Mouse (Mus musculus): ENCODE data around the gene Myh3. TPM values are rescaled to one million over a fixed set of nuclear protein-coding genes. Genes with fewer than 3 reads are reported as not detected.
A peak's percentile ranks its signal among the peaks of the same experiment; 100 is the strongest.

Gene Myh3
- polyA plus RNA-seq, 1 experiment from 2014 or later = 0.12 TPM

GRCm38 (mm10) chr11:67044959-67045358 lies 33.1 kb upstream of the Myh3 start:
- Histone ChIP-seq H3K36me3 (ENCODE audit: control insufficient read depth, insufficient read depth, low read length) (peaks cover 26% of the 10 kb centered on the region), H3K27me3 (ENCODE audit: control insufficient read depth, insufficient read depth, low read length) (no peaks in the 10 kb centered on the region), H3K9me3 (ENCODE audit: control insufficient read depth, low read length) (no peaks in the 10 kb centered on the region), H3K27ac (replicated peaks; ENCODE audit: low read depth, low read length) (no peak overlapping the region), H3K4me2 (ENCODE audit: low read length) (no peak overlapping the region), H3K9ac (replicated peaks; ENCODE audit: low read length) (no peak overlapping the region), H3K4me1 (ENCODE audit: control insufficient read depth, insufficient read depth, low read length) (no peaks in the 10 kb centered on the region), H3K4me3 (replicated peaks; ENCODE audit: low read depth, low read length) (no peak overlapping the region)
- DNase-seq (no peak), ATAC-seq (ENCODE audit: low FRiP score, low TSS enrichment) (no peak)
- WGBS = 92% methylated on average over 6 of the region's 6 CpGs

- WGBS = 96% methylated on average over 5 of the region's 5 CpGs
- Histone ChIP-seq H3K9me3 (ENCODE audit: control insufficient read depth, low read length) (no peaks in the 10 kb centered on the region), H3K4me1 (ENCODE audit: control insufficient read depth, insufficient read depth, low read length) (peaks cover 5% of the 10 kb centered on the region; the same call in 1 of the 2 replicates), H3K4me2 (ENCODE audit: low read length) (no peak overlapping the region), H3K4me3 (replicated peaks; ENCODE audit: low read depth, low read length) (no peak overlapping the region), H3K27me3 (ENCODE audit: control insufficient read depth, insufficient read depth, low read length) (no peaks in the 10 kb centered on the region), H3K36me3 (ENCODE audit: control insufficient read depth, insufficient read depth, low read length) (0 out of 2 replicates have a peak, but pooled peaks cover 5% of the 10 kb centered on the region), H3K9ac (replicated peaks; ENCODE audit: low read length) (no peak overlapping the region; the same call in 1 of the 2 replicates), H3K27ac (replicated peaks; ENCODE audit: low read depth, low read length) (no peak overlapping the region)
- ATAC-seq (ENCODE audit: low FRiP score, low TSS enrichment) (no peak), DNase-seq (no peak)
Observed at GRCm38 (mm10) chr11:67047199-67047598, 30.9 kb upstream of the Myh3 start.

GRCm38 (mm10) chr11:67048496-67048895 lies 29.6 kb upstream of the Myh3 start:
- Histone ChIP-seq H3K9ac (replicated peaks; ENCODE audit: low read length) (no peak overlapping the region), H3K4me3 (replicated peaks; ENCODE audit: low read depth, low read length) (no peak overlapping the region), H3K9me3 (ENCODE audit: control insufficient read depth, low read length) (no peaks in the 10 kb centered on the region), H3K36me3 (ENCODE audit: control insufficient read depth, insufficient read depth, low read length) (0 out of 2 replicates have a peak, but pooled peaks cover 3% of the 10 kb centered on the region), H3K4me1 (ENCODE audit: control insufficient read depth, insufficient read depth, low read length) (peaks cover 10% of the 10 kb centered on the region), H3K4me2 (ENCODE audit: low read length) (no peak overlapping the region), H3K27me3 (ENCODE audit: control insufficient read depth, insufficient read depth, low read length) (no peaks in the 10 kb centered on the region), H3K27ac (replicated peaks; ENCODE audit: low read depth, low read length) (no peak overlapping the region)
- ATAC-seq (ENCODE audit: low FRiP score, low TSS enrichment) (no peak), DNase-seq (no peak)
- 89% methylated on average over 8 of the region's 8 CpGs for WGBS

GRCm38 (mm10) chr11:67049256-67049655 lies 28.8 kb upstream of the Myh3 start:
- H3K4me1 ChIP-seq (ENCODE audit: control insufficient read depth, insufficient read depth, low read length) = peaks cover 16% of the 10 kb centered on the region
- H3K36me3 ChIP-seq (ENCODE audit: control insufficient read depth, insufficient read depth, low read length) = 0 out of 2 replicates have a peak, but pooled peaks cover 3% of the 10 kb centered on the region
- DNase-seq = no peak
- no peaks in the 10 kb centered on the region for H3K27me3 ChIP-seq (ENCODE audit: control insufficient read depth, insufficient read depth, low read length)
- ATAC-seq (ENCODE audit: low FRiP score, low TSS enrichment) = no peak
- H3K9ac ChIP-seq (replicated peaks; ENCODE audit: low read length) = no peak overlapping the region
- H3K4me2 ChIP-seq (ENCODE audit: low read length) = no peak overlapping the region
- no peak overlapping the region for H3K27ac ChIP-seq (replicated peaks; ENCODE audit: low read depth, low read length)
- no peak overlapping the region for H3K4me3 ChIP-seq (replicated peaks; ENCODE audit: low read depth, low read length)
- 86% methylated on average over 3 of the region's 3 CpGs for WGBS
- H3K9me3 ChIP-seq (ENCODE audit: control insufficient read depth, low read length) = no peaks in the 10 kb centered on the region

GRCm38 (mm10) chr11:67051676-67052320 lies 26.3 kb upstream of the Myh3 start:
- peaks cover 16% of the 10 kb centered on the region for H3K4me1 ChIP-seq (ENCODE audit: control insufficient read depth, insufficient read depth, low read length)
- H3K27ac ChIP-seq (replicated peaks; ENCODE audit: low read depth, low read length) = peak overlapping the region; percentile 76
- no peaks in the 10 kb centered on the region for H3K27me3 ChIP-seq (ENCODE audit: control insufficient read depth, insufficient read depth, low read length)
- peak overlapping the region; percentile 94 for H3K4me3 ChIP-seq (replicated peaks; ENCODE audit: low read depth, low read length)
- H3K4me2 ChIP-seq (ENCODE audit: low read length) = peak overlapping the region; percentile 78
- DNase-seq (no peak), ATAC-seq (ENCODE audit: low FRiP score, low TSS enrichment) (peak; percentile 31; the same call in 1 of the 2 replicates)
- no peaks in the 10 kb centered on the region for H3K9me3 ChIP-seq (ENCODE audit: control insufficient read depth, low read length)
- H3K36me3 ChIP-seq (ENCODE audit: control insufficient read depth, insufficient read depth, low read length) = peaks cover 19% of the 10 kb centered on the region
- 10% methylated on average over 16 of the region's 16 CpGs for whole genome bisulfite sequencing
- peak overlapping the region; percentile 69 for H3K9ac ChIP-seq (replicated peaks; ENCODE audit: low read length)

- Histone ChIP-seq H3K9ac (replicated peaks; ENCODE audit: low read length) (peak within 1 kb of the TSS; percentile 69), H3K9me3 (ENCODE audit: control insufficient read depth, low read length) (no peaks in the 10 kb centered on the region), H3K4me1 (ENCODE audit: control insufficient read depth, insufficient read depth, low read length) (peaks cover 16% of the 10 kb centered on the region), H3K27ac (replicated peaks; ENCODE audit: low read depth, low read length) (peak within 1 kb of the TSS; percentile 76), H3K4me3 (replicated peaks; ENCODE audit: low read depth, low read length) (peak within 1 kb of the TSS; percentile 94), H3K36me3 (ENCODE audit: control insufficient read depth, insufficient read depth, low read length) (peaks cover 25% of the 10 kb centered on the region), H3K27me3 (ENCODE audit: control insufficient read depth, insufficient read depth, low read length) (no peaks in the 10 kb centered on the region), H3K4me2 (ENCODE audit: low read length) (peak within 1 kb of the TSS; percentile 78)
- WGBS = under 1% methylated on average over 50 of the region's 50 CpGs
- ATAC-seq (ENCODE audit: low FRiP score, low TSS enrichment) (peak; percentile 88), DNase-seq (peak; percentile 93)
Observed at GRCm38 (mm10) chr11:67052321-67052952, 25.7 kb upstream of the Myh3 start, which contains the start of the genes Adprm and Sco1. TSS of gene Adprm (minus strand) at chr11:67052594. TSS of gene Sco1 (plus strand) at chr11:67052670.

GRCm38 (mm10) chr11:67054754-67055365 lies 23.2 kb upstream of the Myh3 start:
- Histone ChIP-seq H3K9ac (replicated peaks; ENCODE audit: low read length) (no peak overlapping the region), H3K9me3 (ENCODE audit: control insufficient read depth, low read length) (no peaks in the 10 kb centered on the region), H3K27ac (replicated peaks; ENCODE audit: low read depth, low read length) (no peak overlapping the region), H3K4me2 (ENCODE audit: low read length) (no peak overlapping the region), H3K27me3 (ENCODE audit: control insufficient read depth, insufficient read depth, low read length) (no peaks in the 10 kb centered on the region), H3K4me1 (ENCODE audit: control insufficient read depth, insufficient read depth, low read length) (peaks cover 16% of the 10 kb centered on the region), H3K36me3 (ENCODE audit: control insufficient read depth, insufficient read depth, low read length) (peaks cover 49% of the 10 kb centered on the region), H3K4me3 (replicated peaks; ENCODE audit: low read depth, low read length) (no peak overlapping the region)
- DNase-seq = no peak
- ATAC-seq (ENCODE audit: low FRiP score, low TSS enrichment) = no peak
- WGBS = 92% methylated on average over 8 of the region's 8 CpGs

- H3K4me1 ChIP-seq (ENCODE audit: control insufficient read depth, insufficient read depth, low read length) = no peaks in the 10 kb centered on the region
- no peak for ATAC-seq (ENCODE audit: low FRiP score, low TSS enrichment)
- no peak overlapping the region for H3K4me2 ChIP-seq (ENCODE audit: low read length)
- DNase-seq = no peak
- no peaks in the 10 kb centered on the region for H3K27me3 ChIP-seq (ENCODE audit: control insufficient read depth, insufficient read depth, low read length)
- no peaks in the 10 kb centered on the region for H3K9me3 ChIP-seq (ENCODE audit: control insufficient read depth, low read length)
- no peak overlapping the region for H3K27ac ChIP-seq (replicated peaks; ENCODE audit: low read depth, low read length)
- peaks cover 90% of the 10 kb centered on the region for H3K36me3 ChIP-seq (ENCODE audit: control insufficient read depth, insufficient read depth, low read length)
- 89% methylated on average over 2 of the region's 2 CpGs for WGBS
- H3K9ac ChIP-seq (replicated peaks; ENCODE audit: low read length) = no peak overlapping the region
- H3K4me3 ChIP-seq (replicated peaks; ENCODE audit: low read depth, low read length) = no peak overlapping the region
Observed at GRCm38 (mm10) chr11:67061311-67061710, 16.8 kb upstream of the Myh3 start.

Data from midbrain, embryonic 14.5 days (tissue).